9 mouse cellular contexts compared by ENCODE assay signal in genomic region chr1:119049812-119050615, GRCm38 (mm10). TPM values are rescaled to one million over a fixed set of nuclear protein-coding genes. Genes with fewer than 3 reads are reported as not detected.
A peak's percentile ranks its signal among the peaks of the same experiment; 100 is the strongest.
DNase-seq lines count a peak whose midpoint lies in the region; ATAC-seq and TF ChIP-seq lines count a peak whose summit lies in the region.
"Had no signal": no experiment of that assay in that cellular context is flagged by ENCODE, and none has a peak within 500 bp of the region (broad histone marks: within the 10 kb centered on the region; RNA-seq: fewer than 3 reads in every experiment).

No protein-coding gene starts in this region.

- H3K27ac ChIP-seq in kidney, embryonic 16.5 days (ENCODE audit: low read length), result no peak overlapping the region
- H3K27ac ChIP-seq in hindbrain, embryonic 12.5 days, result peak overlapping the region; percentile 77
- peak overlapping the region; percentile 38; the same call in 1 of the 2 replicates for H3K27ac ChIP-seq in midbrain, postnatal 0 days (ENCODE audit: low read depth, low read length)

- ATAC-seq in kidney, embryonic 16.5 days (ENCODE audit: low FRiP score, low TSS enrichment), result no peak
- ATAC-seq in hindbrain, embryonic 12.5 days (ENCODE audit: low FRiP score), result no peak
- ATAC-seq in midbrain, postnatal 0 days (ENCODE audit: low FRiP score), result no peak
- no peak for ATAC-seq in inflammation-experienced regulatory T-cells, adult 6 months

- peaks cover 28% of the 10 kb centered on the region for H3K27me3 ChIP-seq in kidney, embryonic 16.5 days (ENCODE audit: insufficient read depth, low read length)
- H3K27me3 ChIP-seq in hindbrain, embryonic 12.5 days, result peaks cover 4% of the 10 kb centered on the region; the same call in 1 of the 2 replicates
- peaks cover 20% of the 10 kb centered on the region for H3K27me3 ChIP-seq in midbrain, postnatal 0 days (ENCODE audit: insufficient read depth, low read length)

- peaks cover 45% of the 10 kb centered on the region for H3K4me1 ChIP-seq in kidney, embryonic 16.5 days (ENCODE audit: insufficient read depth, low read length)
- H3K4me1 ChIP-seq in hindbrain, embryonic 12.5 days, result peaks cover 66% of the 10 kb centered on the region
- peaks cover 7% of the 10 kb centered on the region for H3K4me1 ChIP-seq in midbrain, postnatal 0 days (ENCODE audit: insufficient read depth, low read length)

- H3K36me3 ChIP-seq in kidney, embryonic 16.5 days (ENCODE audit: insufficient read depth, low read length), result no peaks in the 10 kb centered on the region
- H3K36me3 ChIP-seq in hindbrain, embryonic 12.5 days, result no peaks in the 10 kb centered on the region
- H3K36me3 ChIP-seq in midbrain, postnatal 0 days (ENCODE audit: insufficient read depth, low read length), result no peaks in the 10 kb centered on the region

- H3K9me3 ChIP-seq in kidney, embryonic 16.5 days (ENCODE audit: low read length), result no peaks in the 10 kb centered on the region
- no peaks in the 10 kb centered on the region for H3K9me3 ChIP-seq in hindbrain, embryonic 12.5 days (replicated peaks)
- H3K9me3 ChIP-seq in midbrain, postnatal 0 days (ENCODE audit: low read length), result no peaks in the 10 kb centered on the region

- no peak for TF ChIP-seq CTCF in midbrain, postnatal 0 days (IDR thresholded peaks at IDR 0.05)

- DNase-seq in kidney, adult 11 months, result no peak
- DNase-seq in embryo, embryonic 11 days, result peak; percentile 45
- DNase-seq in midbrain, postnatal 0 days (ENCODE audit: low spot score), result peak; percentile 63
- DNase-seq in urinary bladder, postnatal 4 days (ENCODE audit: low spot score in 2 of 2), result no peak
- no peak for DNase-seq in spleen, postnatal 10 days (ENCODE audit: low spot score in 2 of 2)

- H3K9ac ChIP-seq in kidney, embryonic 16.5 days (replicated peaks; ENCODE audit: low read length), result no peak overlapping the region
- H3K9ac ChIP-seq in hindbrain, embryonic 12.5 days, result no peak overlapping the region
- H3K9ac ChIP-seq in midbrain, postnatal 0 days (replicated peaks; ENCODE audit: low read length, poor library complexity, severe bottlenecking), result no peak overlapping the region

- no peak overlapping the region for H3K4me3 ChIP-seq in kidney, embryonic 16.5 days (ENCODE audit: low read length)
- peak overlapping the region; percentile 53 for H3K4me3 ChIP-seq in hindbrain, embryonic 12.5 days
- no peak overlapping the region for H3K4me3 ChIP-seq in midbrain, postnatal 0 days (ENCODE audit: low read depth, low read length)
- H3K4me3 ChIP-seq: myocyte had no signal

- WGBS in kidney, embryonic 16.5 days, result 49% methylated on average over 10 of the region's 10 CpGs
- WGBS in hindbrain, embryonic 12.5 days, result 4% methylated on average over 10 of the region's 10 CpGs
- 19% methylated on average over 10 of the region's 10 CpGs for WGBS in midbrain, postnatal 0 days

- 0 out of 2 replicates have a peak overlapping the region, but pooled peaks have one; percentile 97 for H3K4me2 ChIP-seq in kidney, embryonic 16.5 days (replicated peaks; ENCODE audit: low read depth, low read length)
- peak overlapping the region; percentile 91 for H3K4me2 ChIP-seq in hindbrain, embryonic 12.5 days (replicated peaks)
- H3K4me2 ChIP-seq in midbrain, postnatal 0 days (ENCODE audit: low read depth, low read length, poor library complexity, severe bottlenecking), result peak overlapping the region; percentile 26; the same call in 1 of the 2 replicates

RNA-seq across cellular contexts. Expression of gene Gli2, which starts 3.4 kb away (rescaled TPM):
- 6.5 and 7.3 TPM in 2 replicates for polyA plus RNA-seq in kidney, embryonic 16.5 days (2015; fragmentation: Nextera tagmentation; extraction: Ambion mirVana)
- 8.1 and 8.3 TPM in 2 replicates for polyA plus RNA-seq in hindbrain, embryonic 12.5 days (2016; fragmentation: Nextera tagmentation; extraction: Ambion mirVana)
- total RNA-seq in midbrain, postnatal 0 days (2014; rRNA removed), result 3.3 and 4.7 TPM in 2 replicates
- polyA plus RNA-seq in midbrain, postnatal 0 days (2015; fragmentation: Nextera tagmentation; extraction: Ambion mirVana), result 0.77 and 0.84 TPM in 2 replicates
- not detected for polyA plus RNA-seq in inflammation-experienced regulatory T-cells, adult 6 months (2017; shearing (Covaris generic))

Comparison
In these comparisons a context has a peak if more than half of its experiments do, and no peak if none do; other contexts are left out.
1. H3K4me2 ChIP-seq: peak in every context shown above with its lines; median percentile 97 in kidney, embryonic 16.5 days; 91 in hindbrain, embryonic 12.5 days; 26 in midbrain, postnatal 0 days.
2. DNase-seq: peak in embryo, embryonic 11 days (single experiment) and midbrain, postnatal 0 days (single experiment); none in kidney, adult 11 months (single experiment), urinary bladder, postnatal 4 days (0 of 2) and spleen, postnatal 10 days (0 of 2).